Mouse (Mus musculus) retina, postnatal 1 day (tissue): ENCODE results near the gene Rsl1d1.
"Not testable (repeated sequence)": the region's sequence is repeated elsewhere in the genome, so short reads cannot be mapped to it uniquely, and the experiment has no call there.

Source experiments
- DNase-seq: peaks from one replicate; pipeline ENCODE4 v3.0.0-alpha.2; 2012

Rsl1d1 gene

GRCm38 (mm10) chr16:11157721-11158120, 45.4 kb downstream of the Rsl1d1 start:
- not testable (repeated sequence) for DNase-seq

- DNase-seq, result no peak
Measured at GRCm38 (mm10) chr16:11154500-11154899, 48.6 kb downstream of the Rsl1d1 start.

- DNase-seq, result not testable (repeated sequence)
Measured at GRCm38 (mm10) chr16:11143706-11144483, 59.2 kb downstream of the Rsl1d1 start.
